Mouse (Mus musculus): ENCODE data around the gene Cntnap1. TPM values are rescaled to one million over a fixed set of nuclear protein-coding genes. Genes with fewer than 3 reads are reported as not detected.

The Cntnap1 gene
- polyA plus RNA-seq, 1 experiment from 2014 or later = 1.1 TPM

GRCm38 (mm10) chr11:101230991-101231871 lies 60.9 kb downstream of the Cntnap1 start:
- Histone ChIP-seq H3K9ac (ENCODE audit: low read length) (peak overlapping the region; percentile 62), H3K27me3 (ENCODE audit: control insufficient read depth, insufficient read depth, low read depth, low read length) (no peaks in the 10 kb centered on the region), H3K36me3 (ENCODE audit: control insufficient read depth, insufficient read depth, low read length) (no peaks in the 10 kb centered on the region), H3K4me1 (replicated peaks; ENCODE audit: control insufficient read depth, insufficient read depth, low read length) (peaks cover 28% of the 10 kb centered on the region), H3K4me2 (ENCODE audit: low read depth, low read length) (peak overlapping the region; percentile 53), H3K27ac (ENCODE audit: low read length) (peak overlapping the region; percentile 96), H3K9me3 (ENCODE audit: control insufficient read depth, low read length) (no peaks in the 10 kb centered on the region), H3K4me3 (ENCODE audit: low read length) (peak overlapping the region; percentile 29)
- WGBS = 5% methylated on average over 18 of the region's 18 CpGs
- ATAC-seq (ENCODE audit: low read depth) = peak; percentile 65

GRCm38 (mm10) chr11:101232010-101232839 lies 61.9 kb downstream of the Cntnap1 start:
- H3K9me3 ChIP-seq (ENCODE audit: control insufficient read depth, low read length) = no peaks in the 10 kb centered on the region
- H3K27ac ChIP-seq (ENCODE audit: low read length) = peak overlapping the region; percentile 96
- 41% methylated on average over 6 of the region's 6 CpGs for WGBS
- no peaks in the 10 kb centered on the region for H3K36me3 ChIP-seq (ENCODE audit: control insufficient read depth, insufficient read depth, low read length)
- ATAC-seq (ENCODE audit: low read depth) = peak; percentile 82
- H3K27me3 ChIP-seq (ENCODE audit: control insufficient read depth, insufficient read depth, low read depth, low read length) = no peaks in the 10 kb centered on the region
- peaks cover 28% of the 10 kb centered on the region for H3K4me1 ChIP-seq (replicated peaks; ENCODE audit: control insufficient read depth, insufficient read depth, low read length)
- peak overlapping the region; percentile 53 for H3K4me2 ChIP-seq (ENCODE audit: low read depth, low read length)
- H3K9ac ChIP-seq (ENCODE audit: low read length) = peak overlapping the region; percentile 62
- H3K4me3 ChIP-seq (ENCODE audit: low read length) = peak overlapping the region; percentile 29

DNA sequence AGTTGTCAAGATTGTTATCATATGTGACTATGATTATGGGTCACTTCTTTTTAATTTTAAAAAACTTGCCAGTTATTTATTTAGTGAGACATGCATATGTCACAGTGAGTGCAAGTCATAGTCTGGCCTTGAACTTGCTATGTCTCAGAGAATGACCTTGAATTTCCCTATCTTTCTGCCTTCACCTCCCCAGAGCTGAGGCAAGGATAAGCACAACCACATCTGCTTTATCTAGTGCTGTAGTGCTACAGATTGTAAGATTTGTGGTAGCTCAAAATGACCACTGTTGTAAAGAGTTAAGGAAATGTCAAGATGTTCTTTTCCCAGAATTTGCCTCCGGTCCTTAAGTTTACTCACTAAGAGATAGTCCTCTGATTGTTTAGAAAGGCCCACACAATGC lies 62.9 kb downstream of the Cntnap1 start:
- no peak for ATAC-seq (ENCODE audit: low read depth)
- 42% methylated on average over 1 of the region's 1 CpGs for WGBS
- Histone ChIP-seq H3K27me3 (ENCODE audit: control insufficient read depth, insufficient read depth, low read depth, low read length) (no peaks in the 10 kb centered on the region), H3K9me3 (ENCODE audit: control insufficient read depth, low read length) (no peaks in the 10 kb centered on the region), H3K4me2 (ENCODE audit: low read depth, low read length) (no peak overlapping the region), H3K4me3 (ENCODE audit: low read length) (no peak overlapping the region), H3K36me3 (ENCODE audit: control insufficient read depth, insufficient read depth, low read length) (no peaks in the 10 kb centered on the region), H3K4me1 (replicated peaks; ENCODE audit: control insufficient read depth, insufficient read depth, low read length) (peaks cover 34% of the 10 kb centered on the region), H3K9ac (ENCODE audit: low read length) (no peak overlapping the region), H3K27ac (ENCODE audit: low read length) (no peak overlapping the region)

DNA sequence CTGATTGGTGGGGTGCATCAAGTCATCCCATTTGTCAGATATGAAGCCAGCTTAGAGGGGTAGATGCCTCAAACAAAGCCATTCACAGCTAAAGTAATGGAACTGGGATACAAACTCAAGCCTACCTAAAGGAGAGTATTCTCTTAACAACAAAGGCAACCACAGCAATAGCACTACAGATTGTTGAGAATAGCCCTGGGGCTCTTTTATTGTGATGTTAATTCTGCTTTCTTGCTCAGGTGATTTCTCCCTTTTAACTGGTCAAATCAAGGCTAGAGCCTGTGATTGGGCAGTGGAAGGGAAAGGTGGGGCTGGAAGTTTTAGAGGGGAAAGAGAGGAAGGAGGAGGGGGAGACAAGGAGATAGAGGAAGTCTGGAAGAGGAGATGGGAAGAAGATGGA lies 63.8 kb downstream of the Cntnap1 start:
- Histone ChIP-seq H3K4me1 (replicated peaks; ENCODE audit: control insufficient read depth, insufficient read depth, low read length) (peaks cover 33% of the 10 kb centered on the region), H3K9ac (ENCODE audit: low read length) (no peak overlapping the region), H3K4me3 (ENCODE audit: low read length) (no peak overlapping the region), H3K4me2 (ENCODE audit: low read depth, low read length) (no peak overlapping the region), H3K27me3 (ENCODE audit: control insufficient read depth, insufficient read depth, low read depth, low read length) (no peaks in the 10 kb centered on the region), H3K36me3 (ENCODE audit: control insufficient read depth, insufficient read depth, low read length) (no peaks in the 10 kb centered on the region), H3K9me3 (ENCODE audit: control insufficient read depth, low read length) (no peaks in the 10 kb centered on the region), H3K27ac (ENCODE audit: low read length) (no peak overlapping the region)
- no peak for ATAC-seq (ENCODE audit: low read depth)

GRCm38 (mm10) chr11:101235429-101235828 lies 65.1 kb downstream of the Cntnap1 start:
- no peak for ATAC-seq (ENCODE audit: low read depth)
- Histone ChIP-seq H3K36me3 (ENCODE audit: control insufficient read depth, insufficient read depth, low read length) (no peaks in the 10 kb centered on the region), H3K27me3 (ENCODE audit: control insufficient read depth, insufficient read depth, low read depth, low read length) (no peaks in the 10 kb centered on the region), H3K27ac (ENCODE audit: low read length) (no peak overlapping the region), H3K4me3 (ENCODE audit: low read length) (no peak overlapping the region), H3K9ac (ENCODE audit: low read length) (no peak overlapping the region), H3K9me3 (ENCODE audit: control insufficient read depth, low read length) (no peaks in the 10 kb centered on the region), H3K4me2 (ENCODE audit: low read depth, low read length) (no peak overlapping the region), H3K4me1 (replicated peaks; ENCODE audit: control insufficient read depth, insufficient read depth, low read length) (peaks cover 22% of the 10 kb centered on the region)

- Histone ChIP-seq H3K27ac (ENCODE audit: low read length) (no peak overlapping the region), H3K9me3 (ENCODE audit: control insufficient read depth, low read length) (no peaks in the 10 kb centered on the region), H3K4me3 (ENCODE audit: low read length) (no peak overlapping the region), H3K4me1 (replicated peaks; ENCODE audit: control insufficient read depth, insufficient read depth, low read length) (peaks cover 10% of the 10 kb centered on the region), H3K27me3 (ENCODE audit: control insufficient read depth, insufficient read depth, low read depth, low read length) (no peaks in the 10 kb centered on the region), H3K9ac (ENCODE audit: low read length) (no peak overlapping the region), H3K4me2 (ENCODE audit: low read depth, low read length) (no peak overlapping the region), H3K36me3 (ENCODE audit: control insufficient read depth, insufficient read depth, low read length) (no peaks in the 10 kb centered on the region)
- WGBS = 92% methylated on average over 5 of the region's 5 CpGs
- no peak for ATAC-seq (ENCODE audit: low read depth)
These were observed 66.5 kb downstream of the Cntnap1 start for GRCm38 (mm10) chr11:101236782-101237181.

DNA sequence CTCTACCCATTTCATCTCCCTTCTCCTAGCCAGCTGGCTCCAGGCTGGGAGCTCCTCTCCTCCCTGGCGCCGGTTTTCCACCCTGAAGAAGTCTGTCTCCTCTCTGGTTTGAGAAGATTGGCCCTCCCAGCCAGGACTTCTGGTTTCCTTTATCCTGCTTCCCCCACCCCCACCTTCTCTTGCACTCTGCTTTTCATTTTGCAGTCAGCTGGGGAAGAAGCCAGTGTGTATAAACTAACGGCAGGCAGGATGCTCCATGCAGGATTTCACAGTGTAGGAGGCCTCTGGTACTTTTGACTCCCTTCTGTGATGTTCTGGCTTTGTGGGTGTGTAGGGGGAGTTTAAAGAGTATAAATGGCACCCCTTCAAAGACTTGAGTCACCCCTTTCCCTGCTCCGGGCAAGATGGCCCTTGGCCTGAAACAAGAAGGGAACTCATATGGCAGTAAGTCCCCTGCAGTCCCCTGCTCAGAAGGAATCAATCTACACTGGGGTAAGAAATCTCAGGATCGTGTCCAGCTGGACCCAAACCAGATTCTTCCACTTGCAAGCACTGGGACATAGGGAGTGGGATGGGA lies 67.8 kb downstream of the Cntnap1 start:
- peaks cover 7% of the 10 kb centered on the region for H3K4me1 ChIP-seq (replicated peaks; ENCODE audit: control insufficient read depth, insufficient read depth, low read length)
- H3K36me3 ChIP-seq (ENCODE audit: control insufficient read depth, insufficient read depth, low read length) = no peaks in the 10 kb centered on the region
- 0 out of 2 replicates have a peak overlapping the region, but pooled peaks have one; percentile 14 for H3K9ac ChIP-seq (ENCODE audit: low read length)
- H3K4me2 ChIP-seq (ENCODE audit: low read depth, low read length) = no peak overlapping the region
- peak overlapping the region; percentile 80 for H3K27ac ChIP-seq (ENCODE audit: low read length)
- ATAC-seq (ENCODE audit: low read depth) = peak; percentile 78
- no peak overlapping the region for H3K4me3 ChIP-seq (ENCODE audit: low read length)
- WGBS = 24% methylated on average over 5 of the region's 5 CpGs
- H3K27me3 ChIP-seq (ENCODE audit: control insufficient read depth, insufficient read depth, low read depth, low read length) = no peaks in the 10 kb centered on the region
- H3K9me3 ChIP-seq (ENCODE audit: control insufficient read depth, low read length) = no peaks in the 10 kb centered on the region

Data from lung, embryonic 16.5 days (tissue).